Mouse (Mus musculus): ENCODE results near the gene Zfp605. TPM values are rescaled to one million over a fixed set of nuclear protein-coding genes. Genes with fewer than 3 reads are reported as not detected.
"Not testable (repeated sequence)": the region's sequence is repeated elsewhere in the genome, so short reads cannot be mapped to it uniquely, and the experiment has no call there.

The Zfp605 gene
- polyA plus RNA-seq, 1 experiment from 2014 or later, result 16.9 TPM

- 24% methylated on average over 34 of the region's 34 CpGs for WGBS
- peak; percentile 35 for ATAC-seq
- Histone ChIP-seq H3K9ac (replicated peaks) (peak overlapping the region; percentile 49), H3K4me2 (replicated peaks) (peak overlapping the region; percentile 66), H3K27me3 (0 out of 2 replicates have a peak, but pooled peaks cover 7% of the 10 kb centered on the region), H3K4me3 (replicated peaks) (peak overlapping the region; percentile 36), H3K9me3 (no peaks in the 10 kb centered on the region), H3K36me3 (peaks cover 44% of the 10 kb centered on the region), H3K4me1 (replicated peaks) (peaks cover 33% of the 10 kb centered on the region), H3K27ac (no peak overlapping the region)
These were observed 8.1 kb upstream of the Zfp605 start for GRCm38 (mm10) chr5:110101716-110102347.

- Histone ChIP-seq H3K9me3 (no peaks in the 10 kb centered on the region), H3K36me3 (peaks cover 44% of the 10 kb centered on the region), H3K4me3 (replicated peaks) (no peak overlapping the region), H3K9ac (replicated peaks) (no peak overlapping the region), H3K4me2 (replicated peaks) (peak overlapping the region; percentile 66; the same call in 1 of the 2 replicates), H3K27ac (no peak overlapping the region), H3K4me1 (replicated peaks) (peaks cover 36% of the 10 kb centered on the region), H3K27me3 (0 out of 2 replicates have a peak, but pooled peaks cover 7% of the 10 kb centered on the region)
- 93% methylated on average over 13 of the region's 13 CpGs for WGBS
- ATAC-seq, result no peak
These were observed 7.5 kb upstream of the Zfp605 start for GRCm38 (mm10) chr5:110102429-110102828.

- H3K4me2 ChIP-seq (replicated peaks), result no peak overlapping the region
- ATAC-seq, result no peak
- H3K4me3 ChIP-seq (replicated peaks), result no peak overlapping the region
- 95% methylated on average over 19 of the region's 19 CpGs for WGBS
- H3K4me1 ChIP-seq (replicated peaks), result peaks cover 36% of the 10 kb centered on the region
- 0 out of 2 replicates have a peak, but pooled peaks cover 7% of the 10 kb centered on the region for H3K27me3 ChIP-seq
- peaks cover 44% of the 10 kb centered on the region for H3K36me3 ChIP-seq
- no peak overlapping the region for H3K9ac ChIP-seq (replicated peaks)
- H3K27ac ChIP-seq, result no peak overlapping the region
- no peaks in the 10 kb centered on the region for H3K9me3 ChIP-seq
These were observed 6.9 kb upstream of the Zfp605 start for GRCm38 (mm10) chr5:110102853-110103625.

GRCm38 (mm10) chr5:110103901-110104615, 5.8 kb upstream of the Zfp605 start:
- no peak overlapping the region for H3K27ac ChIP-seq
- H3K4me2 ChIP-seq (replicated peaks), result no peak overlapping the region
- H3K9ac ChIP-seq (replicated peaks), result no peak overlapping the region
- no peak overlapping the region for H3K4me3 ChIP-seq (replicated peaks)
- H3K4me1 ChIP-seq (replicated peaks), result peaks cover 36% of the 10 kb centered on the region
- peaks cover 44% of the 10 kb centered on the region for H3K36me3 ChIP-seq
- no peak for ATAC-seq
- H3K27me3 ChIP-seq, result 0 out of 2 replicates have a peak, but pooled peaks cover 7% of the 10 kb centered on the region
- WGBS, result 97% methylated on average over 27 of the region's 27 CpGs
- H3K9me3 ChIP-seq, result no peaks in the 10 kb centered on the region

- Histone ChIP-seq H3K36me3 (peaks cover 44% of the 10 kb centered on the region), H3K4me1 (replicated peaks) (peaks cover 34% of the 10 kb centered on the region), H3K27ac (no peak overlapping the region), H3K27me3 (0 out of 2 replicates have a peak, but pooled peaks cover 7% of the 10 kb centered on the region), H3K9ac (replicated peaks) (no peak overlapping the region), H3K9me3 (no peaks in the 10 kb centered on the region), H3K4me3 (replicated peaks) (no peak overlapping the region), H3K4me2 (replicated peaks) (no peak overlapping the region)
- no peak for ATAC-seq
- 97% methylated on average over 36 of the region's 36 CpGs for WGBS
These were observed 5.1 kb upstream of the Zfp605 start for GRCm38 (mm10) chr5:110104616-110105380.

GRCm38 (mm10) chr5:110106140-110106871, 3.6 kb upstream of the Zfp605 start:
- Histone ChIP-seq H3K27ac (no peak overlapping the region), H3K4me1 (replicated peaks) (peaks cover 30% of the 10 kb centered on the region), H3K9ac (replicated peaks) (peak overlapping the region; percentile 77), H3K36me3 (peaks cover 44% of the 10 kb centered on the region), H3K4me2 (replicated peaks) (peak overlapping the region; percentile 95), H3K27me3 (0 out of 2 replicates have a peak, but pooled peaks cover under 1% of the 10 kb centered on the region), H3K9me3 (no peaks in the 10 kb centered on the region), H3K4me3 (replicated peaks) (peak overlapping the region; percentile 80)
- 93% methylated on average over 26 of the region's 26 CpGs for WGBS
- ATAC-seq, result no peak

DNA sequence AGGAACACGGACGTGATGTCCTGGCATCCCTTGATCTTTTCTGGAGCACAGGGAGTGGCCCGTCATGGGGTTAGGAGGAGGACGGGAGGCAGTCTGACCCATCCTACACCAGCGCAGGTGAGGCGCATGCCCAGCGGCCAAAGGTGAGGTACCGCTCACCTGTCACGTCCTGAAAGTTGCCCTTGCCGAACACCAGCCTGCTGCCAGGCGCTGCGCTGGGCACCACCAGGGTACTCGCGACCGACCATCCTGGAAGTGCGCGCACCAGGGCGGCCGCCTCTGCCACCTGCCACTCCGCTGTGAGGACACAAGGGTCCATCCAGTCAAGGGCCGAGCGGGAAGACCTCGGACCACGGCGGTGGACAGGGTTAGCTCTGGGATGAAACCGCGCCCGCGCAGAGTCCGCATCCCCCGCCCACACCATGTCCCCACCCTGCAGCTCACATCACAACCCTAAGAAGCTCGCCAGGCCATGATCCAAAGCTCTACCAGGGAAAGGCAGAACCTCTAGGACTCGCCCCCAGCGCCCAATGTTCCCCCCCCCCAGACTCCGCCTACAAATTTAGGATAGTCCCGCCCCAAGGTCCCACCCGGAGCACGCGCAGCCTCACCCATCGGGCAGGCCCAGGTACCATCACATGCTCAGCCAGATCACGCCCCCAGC, 2.9 kb upstream of the Zfp605 start:
- Histone ChIP-seq H3K4me2 (replicated peaks) (peak overlapping the region; percentile 95), H3K27me3 (no peaks in the 10 kb centered on the region), H3K4me1 (replicated peaks) (peaks cover 23% of the 10 kb centered on the region), H3K9me3 (no peaks in the 10 kb centered on the region), H3K36me3 (peaks cover 47% of the 10 kb centered on the region), H3K9ac (replicated peaks) (peak overlapping the region; percentile 77), H3K4me3 (replicated peaks) (peak overlapping the region; percentile 80), H3K27ac (peak overlapping the region; percentile 95)
- ATAC-seq, result peak; percentile 29
- WGBS, result 17% methylated on average over 40 of the region's 41 CpGs

- peaks cover 20% of the 10 kb centered on the region for H3K4me1 ChIP-seq (replicated peaks)
- under 1% methylated on average over 70 of the region's 71 CpGs for WGBS
- peaks cover 46% of the 10 kb centered on the region for H3K36me3 ChIP-seq
- H3K27ac ChIP-seq, result peak within 1 kb of the TSS; percentile 95
- H3K27me3 ChIP-seq, result no peaks in the 10 kb centered on the region
- peak within 1 kb of the TSS; percentile 80 for H3K4me3 ChIP-seq (replicated peaks)
- peak; percentile 77 for ATAC-seq
- H3K4me2 ChIP-seq (replicated peaks), result peak within 1 kb of the TSS; percentile 95
- H3K9me3 ChIP-seq, result no peaks in the 10 kb centered on the region
- H3K9ac ChIP-seq (replicated peaks), result peak within 1 kb of the TSS; percentile 77
These were observed 2.1 kb upstream of the Zfp605 start, which contains the start of gene Gtpbp6 for GRCm38 (mm10) chr5:110107581-110108304. Gtpbp6 (minus strand) TSS chr5:110108197.

GRCm38 (mm10) chr5:110108305-110108628, 1.6 kb upstream of the Zfp605 start:
- Histone ChIP-seq H3K4me3 (replicated peaks) (peak overlapping the region; percentile 80), H3K36me3 (peaks cover 46% of the 10 kb centered on the region), H3K9ac (replicated peaks) (no peak overlapping the region), H3K4me2 (replicated peaks) (peak overlapping the region; percentile 95), H3K4me1 (replicated peaks) (peaks cover 20% of the 10 kb centered on the region), H3K27ac (peak overlapping the region; percentile 95), H3K27me3 (no peaks in the 10 kb centered on the region), H3K9me3 (no peaks in the 10 kb centered on the region)
- under 1% methylated on average over 7 of the region's 7 CpGs for whole genome bisulfite sequencing
- ATAC-seq, result no peak

- not testable (repeated sequence) for H3K4me2 ChIP-seq (replicated peaks); H3K27me3 ChIP-seq; H3K9me3 ChIP-seq; H3K27ac ChIP-seq; H3K4me3 ChIP-seq (replicated peaks); ATAC-seq; H3K4me1 ChIP-seq (replicated peaks); H3K9ac ChIP-seq (replicated peaks)
- 88% methylated on average over 3 of the region's 3 CpGs for WGBS
- peaks cover 80% of the 10 kb centered on the region for H3K36me3 ChIP-seq
These were observed 12.5 kb downstream of the Zfp605 start for GRCm38 (mm10) chr5:110122380-110122779.

All from midbrain, embryonic 13.5 days (tissue).